Mouse (Mus musculus) forebrain, embryonic 10.5 days (tissue): ENCODE results near the gene Vav3. TPM values are rescaled to one million over a fixed set of nuclear protein-coding genes. Genes with fewer than 3 reads are reported as not detected.

Experiments used
- DNase-seq: peaks from one replicate; pipeline ENCODE4 v3.0.0-alpha.2; 2017; ENCODE audit warnings: low spot score; ENCODE audit errors: extremely low spot score
- H3K27ac ChIP-seq: fragments of 300-500 bp; sonication (generic); 2 replicates; pipeline ENCODE4 v1.5.1; 2016; ENCODE audit warnings: mild to moderate bottlenecking
- H3K27me3 ChIP-seq: fragments of 300-500 bp; sonication (generic); 2 replicates; pipeline ENCODE4 v1.6.1; 2016; ENCODE audit warnings: mild to moderate bottlenecking; ENCODE audit not compliant: poor library complexity, severe bottlenecking
- H3K36me3 ChIP-seq: fragments of 300-500 bp; sonication (generic); replicated peaks from 2 replicates; pipeline ENCODE4 v1.6.1; 2016; ENCODE audit warnings: mild to moderate bottlenecking, moderate library complexity
- H3K4me1 ChIP-seq: fragments of 300-500 bp; sonication (generic); 2 replicates; pipeline ENCODE4 v1.6.1; 2016
- H3K4me3 ChIP-seq: fragments of 300-500 bp; sonication (generic); 2 replicates; pipeline ENCODE4 v1.5.1; 2016; ENCODE audit warnings: mild to moderate bottlenecking, moderate library complexity
- H3K9me3 ChIP-seq: fragments of 300-500 bp; sonication (generic); 2 replicates; pipeline ENCODE4 v1.6.1; 2016; ENCODE audit warnings: mild to moderate bottlenecking, moderate library complexity
- WGBS: fragments of 180-500 bp; shearing (Covaris S2); methylation state at CpG from one replicate; pipeline ENCODE4 v1.1.7; 2016; 5-methylcytosine and 5-hydroxymethylcytosine counted together
- polyA plus RNA-seq: library from polyadenylated mRNA; unstranded; fragments of >200 nt; fragmentation: Nextera tagmentation; extraction: Ambion mirVana; gene quantifications from 2 replicates; pipeline ENCODE4 v1.2.1, GENCODE M21; 2016

Vav3 gene
- polyA plus RNA-seq: 4.1 and 4.7 TPM in 2 replicates

- DNase-seq: peak; percentile 61
- Histone ChIP-seq H3K36me3 (no peaks in the 10 kb centered on the region), H3K4me1 (peaks cover 18% of the 10 kb centered on the region), H3K27me3 (peaks cover 30% of the 10 kb centered on the region), H3K27ac (peak within 1 kb of the TSS; percentile 90), H3K4me3 (peak within 1 kb of the TSS; percentile 82), H3K9me3 (no peaks in the 10 kb centered on the region)
- WGBS: under 1% methylated on average over 92 of the region's 92 CpGs
Measured at GRCm38 (mm10) chr3:109340274-109341070, at the start of gene Vav3. TSS of gene Vav3 (plus strand) at chr3:109340653.

- no peak for DNase-seq
- Histone ChIP-seq H3K36me3 (no peaks in the 10 kb centered on the region), H3K4me1 (peaks cover 9% of the 10 kb centered on the region), H3K9me3 (no peaks in the 10 kb centered on the region), H3K27me3 (no peaks in the 10 kb centered on the region), H3K4me3 (no peak overlapping the region), H3K27ac (no peak overlapping the region)
- WGBS: 65% methylated on average over 6 of the region's 6 CpGs
Measured at GRCm38 (mm10) chr3:109298857-109299256, 41.6 kb upstream of the Vav3 start.

- WGBS: 77% methylated on average over 4 of the region's 4 CpGs
- no peak overlapping the region for H3K27ac ChIP-seq
- no peaks in the 10 kb centered on the region for H3K27me3 ChIP-seq
Measured at GRCm38 (mm10) chr3:109299303-109300074, 41.0 kb upstream of the Vav3 start.

GRCm38 (mm10) chr3:109302059-109302458 is 38.4 kb upstream of the Vav3 start:
- Histone ChIP-seq H3K36me3 (no peaks in the 10 kb centered on the region), H3K4me1 (peaks cover 9% of the 10 kb centered on the region), H3K27me3 (no peaks in the 10 kb centered on the region), H3K4me3 (no peak overlapping the region), H3K27ac (no peak overlapping the region), H3K9me3 (no peaks in the 10 kb centered on the region)
- no peak for DNase-seq
- WGBS: 71% methylated on average over 2 of the region's 2 CpGs

More at GRCm38 (mm10) chr3:109299303-109300074, 41.0 kb upstream of the Vav3 start:
- peaks cover 9% of the 10 kb centered on the region for H3K4me1 ChIP-seq
- no peak overlapping the region for H3K4me3 ChIP-seq
- DNase-seq: no peak
- H3K36me3 ChIP-seq: no peaks in the 10 kb centered on the region
- H3K9me3 ChIP-seq: no peaks in the 10 kb centered on the region

- Histone ChIP-seq H3K4me3 (no peak overlapping the region), H3K36me3 (no peaks in the 10 kb centered on the region), H3K27ac (no peak overlapping the region), H3K4me1 (0 out of 2 replicates have a peak, but pooled peaks cover 3% of the 10 kb centered on the region), H3K9me3 (no peaks in the 10 kb centered on the region), H3K27me3 (no peaks in the 10 kb centered on the region)
- WGBS: 73% methylated on average over 7 of the region's 7 CpGs
- DNase-seq: no peak
Measured at GRCm38 (mm10) chr3:109307406-109307805, 33.0 kb upstream of the Vav3 start.

GRCm38 (mm10) chr3:109308468-109308867 is 32.0 kb upstream of the Vav3 start:
- no peaks in the 10 kb centered on the region for H3K27me3 ChIP-seq
- 82% methylated on average over 3 of the region's 3 CpGs for WGBS

GRCm38 (mm10) chr3:109309317-109310265 is 30.9 kb upstream of the Vav3 start:
- Histone ChIP-seq H3K36me3 (no peaks in the 10 kb centered on the region), H3K4me3 (no peak overlapping the region), H3K27ac (no peak overlapping the region), H3K9me3 (no peaks in the 10 kb centered on the region), H3K4me1 (0 out of 2 replicates have a peak, but pooled peaks cover 3% of the 10 kb centered on the region), H3K27me3 (no peaks in the 10 kb centered on the region)
- DNase-seq: no peak
- 91% methylated on average over 18 of the region's 18 CpGs for WGBS

More at GRCm38 (mm10) chr3:109308468-109308867, 32.0 kb upstream of the Vav3 start:
- Histone ChIP-seq H3K4me1 (0 out of 2 replicates have a peak, but pooled peaks cover 3% of the 10 kb centered on the region), H3K4me3 (no peak overlapping the region), H3K36me3 (no peaks in the 10 kb centered on the region), H3K9me3 (no peaks in the 10 kb centered on the region), H3K27ac (no peak overlapping the region)
- DNase-seq: no peak

GRCm38 (mm10) chr3:109311172-109311824 is 29.2 kb upstream of the Vav3 start:
- no peak for DNase-seq
- H3K4me1 ChIP-seq: 0 out of 2 replicates have a peak, but pooled peaks cover 3% of the 10 kb centered on the region
- H3K4me3 ChIP-seq: no peak overlapping the region
- no peaks in the 10 kb centered on the region for H3K27me3 ChIP-seq
- H3K36me3 ChIP-seq: no peaks in the 10 kb centered on the region
- 91% methylated on average over 6 of the region's 6 CpGs for WGBS
- no peak overlapping the region for H3K27ac ChIP-seq
- no peaks in the 10 kb centered on the region for H3K9me3 ChIP-seq

GRCm38 (mm10) chr3:109311875-109312274 is 28.6 kb upstream of the Vav3 start:
- Histone ChIP-seq H3K4me3 (no peak overlapping the region), H3K9me3 (no peaks in the 10 kb centered on the region), H3K36me3 (no peaks in the 10 kb centered on the region), H3K27ac (no peak overlapping the region), H3K4me1 (0 out of 2 replicates have a peak, but pooled peaks cover 3% of the 10 kb centered on the region), H3K27me3 (no peaks in the 10 kb centered on the region)
- DNase-seq: no peak
- 87% methylated on average over 3 of the region's 3 CpGs for WGBS

- Histone ChIP-seq H3K9me3 (no peaks in the 10 kb centered on the region), H3K27me3 (no peaks in the 10 kb centered on the region), H3K4me3 (no peak overlapping the region), H3K4me1 (no peaks in the 10 kb centered on the region), H3K36me3 (no peaks in the 10 kb centered on the region), H3K27ac (no peak overlapping the region)
- DNase-seq: no peak
- 82% methylated on average over 2 of the region's 2 CpGs for WGBS
Measured at GRCm38 (mm10) chr3:109313501-109313900, 27.0 kb upstream of the Vav3 start.

- DNase-seq: no peak
- Histone ChIP-seq H3K4me3 (no peak overlapping the region), H3K4me1 (no peaks in the 10 kb centered on the region), H3K27ac (no peak overlapping the region), H3K9me3 (no peaks in the 10 kb centered on the region), H3K27me3 (no peaks in the 10 kb centered on the region), H3K36me3 (no peaks in the 10 kb centered on the region)
Measured at GRCm38 (mm10) chr3:109322225-109322624, 18.2 kb upstream of the Vav3 start.
